Mouse (Mus musculus) hindbrain, embryonic 16.5 days (tissue): Measurements from ENCODE around the gene Zfp276. TPM values are rescaled to one million over a fixed set of nuclear protein-coding genes. Genes with fewer than 3 reads are reported as not detected.
A peak's percentile ranks its signal among the peaks of the same experiment; 100 is the strongest.

ENCODE experiments used
- ATAC-seq: fragments of 200-750 bp; cut with Nextera tagmentation; 2 replicates; pipeline ENCODE4 v1.8.0; 2017; ENCODE audit warnings: moderate TSS enrichment, moderate library complexity
- H3K27ac ChIP-seq: fragments of 300-500 bp; sonication (generic); 2 replicates; pipeline ENCODE4 v1.5.1; 2014; ENCODE audit warnings: low read depth, mild to moderate bottlenecking, control low read depth, low read length, moderate library complexity
- H3K27me3 ChIP-seq: fragments of 300-500 bp; sonication (generic); replicated peaks from 2 replicates; pipeline ENCODE4 v1.6.1; 2014; ENCODE audit warnings: low read length; ENCODE audit not compliant: control insufficient read depth, insufficient read depth
- H3K36me3 ChIP-seq: fragments of 300-500 bp; sonication (generic); 2 replicates; pipeline ENCODE4 v1.6.1; 2014; ENCODE audit warnings: mild to moderate bottlenecking, low read length, moderate library complexity, mixed read lengths; ENCODE audit not compliant: control insufficient read depth, insufficient read depth
- H3K4me1 ChIP-seq: fragments of 300-500 bp; sonication (generic); 2 replicates; pipeline ENCODE4 v1.6.1; 2014; ENCODE audit warnings: low read depth, low read length; ENCODE audit not compliant: control insufficient read depth, insufficient read depth
- H3K4me2 ChIP-seq: fragments of 300-500 bp; sonication (generic); 2 replicates; pipeline ENCODE4 v1.6.1; 2014; ENCODE audit warnings: mild to moderate bottlenecking, low read length, control low read depth, moderate library complexity
- H3K4me3 ChIP-seq: fragments of 300-500 bp; sonication (generic); 2 replicates; pipeline ENCODE4 v1.5.1; 2014; ENCODE audit warnings: mild to moderate bottlenecking, low read length, control low read depth, moderate library complexity
- H3K9ac ChIP-seq: fragments of 300-500 bp; sonication (generic); 2 replicates; pipeline ENCODE4 v1.6.1; 2014; ENCODE audit warnings: low read depth, mild to moderate bottlenecking, control low read depth, low read length, moderate library complexity
- H3K9me3 ChIP-seq: fragments of 300-500 bp; sonication (generic); 2 replicates; pipeline ENCODE4 v1.6.1; 2014; ENCODE audit warnings: mild to moderate bottlenecking, low read length, moderate library complexity; ENCODE audit not compliant: control insufficient read depth
- WGBS: fragments of 180-500 bp; shearing (Covaris S2); extraction: QIAGEN DNeasy Blood & Tissue Kit; methylation state at CpG from one replicate; pipeline ENCODE4 v1.1.7; 2014; 5-methylcytosine and 5-hydroxymethylcytosine counted together
- polyA plus RNA-seq: library from polyadenylated mRNA; unstranded; fragments of >200 nt; fragmentation: Nextera tagmentation; extraction: Ambion mirVana; gene quantifications from 2 replicates; pipeline ENCODE4 v1.2.1, GENCODE M21; 2015

Gene Zfp276
- polyA plus RNA-seq, 1 experiment from 2014 or later: 22.4 TPM

GRCm38 (mm10) chr8:123242107-123242923, 11.7 kb upstream of the Zfp276 start:
- H3K9me3 ChIP-seq: no peaks in the 10 kb centered on the region
- 86% methylated on average over 7 of the region's 7 CpGs for WGBS
- H3K27me3 ChIP-seq: no peaks in the 10 kb centered on the region
- H3K27ac ChIP-seq: no peak overlapping the region
- H3K36me3 ChIP-seq: peaks cover 36% of the 10 kb centered on the region
- no peak for ATAC-seq
- no peak overlapping the region for H3K4me2 ChIP-seq
- no peaks in the 10 kb centered on the region for H3K4me1 ChIP-seq
- no peak overlapping the region for H3K9ac ChIP-seq
- no peak overlapping the region for H3K4me3 ChIP-seq

DNA sequence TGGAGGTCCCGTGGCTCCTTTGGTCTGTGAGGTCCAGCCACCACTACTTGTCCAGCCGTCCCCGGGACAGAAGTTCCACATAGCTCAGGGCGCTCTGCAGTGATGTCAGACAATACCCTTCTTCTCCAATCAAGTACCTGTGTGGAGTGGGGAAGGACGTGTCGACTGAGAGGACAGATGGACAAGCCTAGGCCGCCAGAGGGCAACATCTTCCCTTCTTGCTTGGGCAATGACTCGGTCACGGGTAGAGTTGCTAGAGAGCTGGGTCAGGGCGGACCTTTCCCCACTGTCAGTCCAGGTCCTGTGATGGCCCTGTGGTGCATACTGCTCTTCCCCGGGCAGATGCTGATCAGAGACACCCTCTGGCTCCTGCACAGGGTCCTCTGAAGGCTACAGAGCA, 10.9 kb upstream of the Zfp276 start:
- H3K4me1 ChIP-seq: no peaks in the 10 kb centered on the region
- H3K9me3 ChIP-seq: no peaks in the 10 kb centered on the region
- WGBS: 68% methylated on average over 11 of the region's 11 CpGs
- no peaks in the 10 kb centered on the region for H3K27me3 ChIP-seq
- H3K4me2 ChIP-seq: no peak overlapping the region
- H3K9ac ChIP-seq: no peak overlapping the region
- H3K36me3 ChIP-seq: peaks cover 43% of the 10 kb centered on the region
- H3K4me3 ChIP-seq: no peak overlapping the region
- no peak for ATAC-seq
- H3K27ac ChIP-seq: no peak overlapping the region

- Histone ChIP-seq H3K36me3 (peaks cover 52% of the 10 kb centered on the region), H3K27ac (no peak overlapping the region), H3K4me3 (no peak overlapping the region), H3K9ac (no peak overlapping the region), H3K27me3 (no peaks in the 10 kb centered on the region), H3K4me2 (no peak overlapping the region), H3K9me3 (no peaks in the 10 kb centered on the region), H3K4me1 (no peaks in the 10 kb centered on the region)
- WGBS: 96% methylated on average over 4 of the region's 4 CpGs
- no peak for ATAC-seq
Observed at GRCm38 (mm10) chr8:123244382-123244781, 9.6 kb upstream of the Zfp276 start.

DNA sequence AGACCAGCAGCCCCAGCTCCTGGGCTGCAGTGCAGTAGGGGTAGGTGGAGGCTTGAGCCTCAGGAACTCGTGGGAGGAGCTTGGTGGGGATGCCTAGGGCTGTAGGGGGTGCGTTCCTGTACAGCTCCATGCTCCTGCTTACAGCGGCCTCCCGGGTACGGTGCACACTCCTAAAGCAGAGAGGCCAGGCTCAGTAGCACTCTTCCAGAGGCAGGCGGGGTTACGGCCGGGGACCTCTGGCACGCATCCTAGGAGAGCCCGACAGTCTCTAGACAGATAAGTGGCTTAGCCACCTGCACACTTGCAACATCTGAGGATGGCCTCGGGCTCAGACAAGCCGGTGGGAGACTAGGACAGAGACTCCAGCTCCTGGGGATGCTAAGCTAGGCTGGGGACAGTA, 8.5 kb upstream of the Zfp276 start:
- 92% methylated on average over 12 of the region's 12 CpGs for WGBS
- Histone ChIP-seq H3K4me2 (no peak overlapping the region), H3K36me3 (peaks cover 56% of the 10 kb centered on the region), H3K9ac (no peak overlapping the region), H3K4me1 (no peaks in the 10 kb centered on the region), H3K27me3 (no peaks in the 10 kb centered on the region), H3K4me3 (no peak overlapping the region), H3K9me3 (no peaks in the 10 kb centered on the region), H3K27ac (no peak overlapping the region)
- no peak for ATAC-seq

GRCm38 (mm10) chr8:123247748-123248147, 6.2 kb upstream of the Zfp276 start:
- Histone ChIP-seq H3K4me3 (no peak overlapping the region), H3K27me3 (no peaks in the 10 kb centered on the region), H3K9ac (no peak overlapping the region), H3K27ac (no peak overlapping the region), H3K4me1 (peaks cover 4% of the 10 kb centered on the region), H3K4me2 (no peak overlapping the region), H3K36me3 (peaks cover 64% of the 10 kb centered on the region), H3K9me3 (no peaks in the 10 kb centered on the region)
- no peak for ATAC-seq
- 100% methylated on average over 6 of the region's 6 CpGs for WGBS

DNA sequence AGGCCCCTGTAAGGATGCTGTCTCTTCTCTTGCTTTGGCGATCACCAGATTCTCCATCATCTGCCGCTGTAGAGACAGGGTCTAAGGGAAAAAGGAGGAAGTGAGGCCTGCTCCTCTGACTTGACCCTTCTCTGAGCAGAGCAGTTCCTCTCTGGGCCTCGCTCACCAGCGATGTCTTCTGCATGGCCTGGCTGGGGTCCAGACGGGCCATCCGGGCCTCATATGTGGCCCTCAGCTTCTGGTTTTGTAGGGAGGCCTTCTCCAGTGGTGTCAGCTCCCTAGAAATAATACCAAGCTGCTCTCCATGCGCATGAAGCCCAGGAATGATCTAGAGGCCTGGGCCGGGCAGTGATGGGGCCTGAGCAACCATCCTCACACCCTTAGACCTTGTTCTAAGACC, 5.4 kb upstream of the Zfp276 start:
- 93% methylated on average over 8 of the region's 8 CpGs for WGBS
- Histone ChIP-seq H3K4me2 (no peak overlapping the region), H3K36me3 (peaks cover 62% of the 10 kb centered on the region), H3K4me3 (no peak overlapping the region), H3K4me1 (peaks cover 10% of the 10 kb centered on the region), H3K27ac (no peak overlapping the region), H3K9me3 (no peaks in the 10 kb centered on the region), H3K27me3 (no peaks in the 10 kb centered on the region), H3K9ac (no peak overlapping the region)
- ATAC-seq: no peak

- H3K36me3 ChIP-seq: peaks cover 41% of the 10 kb centered on the region
- no peak overlapping the region for H3K9ac ChIP-seq
- H3K4me1 ChIP-seq: peaks cover 21% of the 10 kb centered on the region
- H3K4me2 ChIP-seq: no peak overlapping the region
- WGBS: 95% methylated on average over 5 of the region's 5 CpGs
- no peaks in the 10 kb centered on the region for H3K9me3 ChIP-seq
- ATAC-seq: no peak
- H3K27ac ChIP-seq: no peak overlapping the region
- H3K4me3 ChIP-seq: no peak overlapping the region
- no peaks in the 10 kb centered on the region for H3K27me3 ChIP-seq
Observed at GRCm38 (mm10) chr8:123250940-123251339, 3.1 kb upstream of the Zfp276 start.

DNA sequence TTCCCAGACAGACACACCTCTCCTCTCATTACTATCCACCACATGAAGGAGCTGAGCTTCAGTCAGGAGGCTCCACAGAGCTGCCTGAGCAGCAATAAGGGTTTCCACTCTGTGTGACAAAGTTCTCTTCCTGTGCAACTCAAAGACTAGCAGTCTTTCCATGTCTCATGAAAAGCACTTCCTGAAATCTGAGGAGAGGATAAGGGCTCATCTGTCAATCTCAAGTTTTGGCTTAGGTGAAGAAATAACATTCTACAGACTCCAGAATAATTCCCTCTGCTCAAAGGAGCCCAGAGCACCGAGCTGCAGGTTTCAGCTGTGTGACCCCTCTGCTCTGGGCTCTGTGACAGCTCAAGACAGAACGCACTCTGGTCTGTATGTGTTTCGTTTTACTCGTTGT, 1.1 kb upstream of the Zfp276 start:
- WGBS: 66% methylated on average over 4 of the region's 4 CpGs
- Histone ChIP-seq H3K27me3 (no peaks in the 10 kb centered on the region), H3K27ac (peak overlapping the region; percentile 92; the same call in 1 of the 2 replicates), H3K4me3 (peak overlapping the region; percentile 98), H3K9ac (peak overlapping the region; percentile 99), H3K36me3 (peaks cover 35% of the 10 kb centered on the region), H3K4me1 (peaks cover 28% of the 10 kb centered on the region), H3K4me2 (peak overlapping the region; percentile 72), H3K9me3 (no peaks in the 10 kb centered on the region)
- no peak for ATAC-seq

- peaks cover 32% of the 10 kb centered on the region for H3K36me3 ChIP-seq
- 0% methylated on average over 39 of the region's 40 CpGs for WGBS
Observed at GRCm38 (mm10) chr8:123253451-123254098, 420 bp upstream of the Zfp276 start.

More at GRCm38 (mm10) chr8:123253451-123254098, 420 bp upstream of the Zfp276 start:
- H3K9ac ChIP-seq: peak overlapping the region; percentile 99
- peak; percentile 65 for ATAC-seq
- H3K27ac ChIP-seq: peak overlapping the region; percentile 92
- no peaks in the 10 kb centered on the region for H3K9me3 ChIP-seq
- peak overlapping the region; percentile 98 for H3K4me3 ChIP-seq
- H3K4me2 ChIP-seq: peak overlapping the region; percentile 72
- H3K4me1 ChIP-seq: peaks cover 28% of the 10 kb centered on the region
- no peaks in the 10 kb centered on the region for H3K27me3 ChIP-seq
